Mouse (Mus musculus): ENCODE data around the gene Tdp2.

Gene Tdp2

GRCm38 (mm10) chr13:24880704-24881103 is 49.2 kb downstream of the Tdp2 start:
- no peak for DNase-seq (ENCODE audit: low spot score)

- peak; percentile 11 for DNase-seq (ENCODE audit: low spot score)
These were observed 50.9 kb downstream of the Tdp2 start for GRCm38 (mm10) chr13:24882411-24882810.

GRCm38 (mm10) chr13:24889554-24889953 is 58.1 kb downstream of the Tdp2 start:
- no peak for DNase-seq (ENCODE audit: low spot score)

All from T-cell, adult 2 months (primary cell).